Mouse (Mus musculus) adrenal gland, postnatal 14 days (tissue): ENCODE measurements at regions not wholly inside any gene's neighbourhood (a gene's known extent, or its start where the extent isn't known, plus 50 kb on each side); places are given as distances from the start of the nearest gene placed in this dataset.
"Not testable (repeated sequence)": the region's sequence is repeated elsewhere in the genome, so short reads cannot be mapped to it uniquely, and the experiment has no call there.

ENCODE experiments used
- DNase-seq: peaks from one replicate; pipeline ENCODE4 v3.0.0; 2021; ENCODE audit warnings: mixed read lengths

GRCm38 (mm10) chr13:103620958-103621357 is 153.4 kb downstream of the Srek1 start:
- DNase-seq: not testable (repeated sequence)

- DNase-seq: no peak
Measured at GRCm38 (mm10) chr13:103613333-103613725, 161.1 kb downstream of the Srek1 start.

DNA sequence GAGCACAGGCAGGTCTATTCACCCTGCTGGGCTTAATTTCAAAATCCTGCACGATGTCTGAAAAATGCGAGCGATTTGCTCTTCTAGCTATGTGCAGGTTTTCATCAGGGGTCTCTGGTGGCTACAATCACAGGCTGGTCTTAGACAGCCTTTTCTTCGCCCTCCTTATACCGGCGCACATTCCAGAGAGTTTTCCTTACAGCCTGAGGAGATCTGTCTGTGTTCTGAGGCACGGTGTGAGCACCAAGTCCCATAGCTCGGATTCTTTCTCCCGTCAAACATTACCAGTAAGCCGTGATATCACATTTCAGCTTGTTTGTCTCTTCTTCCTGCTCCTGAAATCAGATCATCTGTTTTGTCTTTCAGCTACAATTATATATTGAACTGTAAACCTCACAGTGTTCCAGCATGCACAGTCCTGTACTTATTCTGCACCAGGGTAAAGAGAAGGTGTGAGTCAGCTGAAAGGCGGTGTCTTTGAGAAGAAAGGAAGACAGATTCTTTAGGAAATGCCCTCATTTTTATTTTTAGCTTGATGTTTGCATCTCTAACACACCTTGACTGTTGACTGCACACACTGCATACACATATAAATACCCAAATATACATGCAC is 161.6 kb downstream of the Srek1 start:
- no peak for DNase-seq

DNA sequence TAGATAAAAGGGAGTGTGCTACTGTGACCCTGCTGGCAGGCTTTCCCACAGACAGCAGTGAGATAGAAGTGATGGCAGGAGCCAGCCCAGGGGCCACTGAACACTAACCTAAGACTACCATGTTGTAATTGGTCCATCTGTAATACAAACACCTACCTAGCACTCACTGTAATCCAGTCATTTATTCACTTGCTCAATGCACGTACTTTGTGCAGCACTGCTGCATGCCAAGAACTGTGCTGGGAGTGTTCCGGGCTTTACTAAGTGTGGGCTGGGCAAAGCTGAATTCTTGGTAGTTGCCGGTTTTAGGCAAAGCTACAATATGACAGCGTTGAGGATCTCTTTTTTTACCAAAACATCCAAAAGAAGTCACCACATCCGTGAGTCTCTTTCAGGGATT is 172.1 kb downstream of the Srek1 start:
- no peak for DNase-seq

- DNase-seq: no peak
Measured at GRCm38 (mm10) chr13:103592371-103592770, 182.0 kb downstream of the Srek1 start.

DNA sequence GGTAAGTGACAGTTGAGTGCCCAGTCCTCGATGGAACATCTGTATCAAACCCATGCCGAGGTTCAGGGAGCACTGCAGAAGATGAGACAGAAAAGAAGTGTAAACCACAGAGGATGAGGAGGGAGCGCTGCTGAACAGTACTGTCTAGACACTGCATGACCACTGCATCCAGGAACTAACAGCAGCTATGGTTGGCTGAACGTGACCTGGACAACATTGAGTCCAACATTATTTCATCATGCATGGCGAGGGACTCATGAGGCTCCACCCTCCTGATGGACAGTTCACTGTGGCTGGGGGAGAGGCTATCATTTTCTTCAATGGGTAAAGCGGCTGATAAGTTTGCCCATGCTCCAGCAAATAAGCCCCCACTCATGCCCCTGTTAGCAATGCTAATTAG is 182.5 kb downstream of the Srek1 start:
- no peak for DNase-seq

- not testable (repeated sequence) for DNase-seq
Measured at GRCm38 (mm10) chr13:103591381-103591780, 183.0 kb downstream of the Srek1 start.

DNA sequence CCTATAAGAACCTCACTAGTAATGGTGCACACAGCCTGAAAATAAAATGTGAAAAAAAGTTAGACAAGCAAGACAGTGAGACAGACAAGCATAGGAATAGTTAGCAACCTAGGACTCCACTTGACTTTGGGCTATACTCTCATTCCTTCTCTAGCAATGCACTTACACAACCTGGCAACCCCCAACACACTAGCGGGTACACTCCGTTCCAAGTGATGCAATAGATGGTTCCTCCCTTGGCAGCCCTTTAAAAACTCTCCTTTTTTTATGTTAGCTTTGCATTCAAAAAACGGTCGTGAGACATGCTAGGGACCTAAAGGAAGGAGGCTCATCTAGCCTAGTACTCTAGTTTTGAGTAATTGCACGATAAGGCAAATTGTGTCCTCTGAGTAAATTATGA is 184.8 kb downstream of the Srek1 start:
- peak; percentile 13 for DNase-seq

DNA sequence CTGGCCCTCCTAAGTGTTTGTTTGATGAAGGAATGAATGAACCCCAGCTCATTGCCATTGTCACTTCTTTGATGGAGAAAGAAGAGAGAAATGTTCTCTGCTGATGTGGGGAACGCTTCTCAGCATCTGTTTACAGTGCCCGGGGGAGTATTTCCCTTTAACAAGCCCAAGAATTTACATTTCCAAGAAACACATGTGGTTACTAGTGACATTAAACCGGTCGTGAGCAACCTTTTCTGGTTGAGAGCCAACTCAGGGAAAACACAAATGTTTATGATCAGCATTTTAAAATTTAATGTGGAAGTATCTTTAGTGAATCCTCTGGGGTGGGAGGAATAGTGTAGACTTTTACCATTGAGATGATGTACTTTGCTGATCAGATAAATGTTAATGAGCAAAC is 197.6 kb downstream of the Srek1 start:
- no peak for DNase-seq

GRCm38 (mm10) chr13:103564715-103565114 is 209.7 kb downstream of the Srek1 start:
- no peak for DNase-seq

DNA sequence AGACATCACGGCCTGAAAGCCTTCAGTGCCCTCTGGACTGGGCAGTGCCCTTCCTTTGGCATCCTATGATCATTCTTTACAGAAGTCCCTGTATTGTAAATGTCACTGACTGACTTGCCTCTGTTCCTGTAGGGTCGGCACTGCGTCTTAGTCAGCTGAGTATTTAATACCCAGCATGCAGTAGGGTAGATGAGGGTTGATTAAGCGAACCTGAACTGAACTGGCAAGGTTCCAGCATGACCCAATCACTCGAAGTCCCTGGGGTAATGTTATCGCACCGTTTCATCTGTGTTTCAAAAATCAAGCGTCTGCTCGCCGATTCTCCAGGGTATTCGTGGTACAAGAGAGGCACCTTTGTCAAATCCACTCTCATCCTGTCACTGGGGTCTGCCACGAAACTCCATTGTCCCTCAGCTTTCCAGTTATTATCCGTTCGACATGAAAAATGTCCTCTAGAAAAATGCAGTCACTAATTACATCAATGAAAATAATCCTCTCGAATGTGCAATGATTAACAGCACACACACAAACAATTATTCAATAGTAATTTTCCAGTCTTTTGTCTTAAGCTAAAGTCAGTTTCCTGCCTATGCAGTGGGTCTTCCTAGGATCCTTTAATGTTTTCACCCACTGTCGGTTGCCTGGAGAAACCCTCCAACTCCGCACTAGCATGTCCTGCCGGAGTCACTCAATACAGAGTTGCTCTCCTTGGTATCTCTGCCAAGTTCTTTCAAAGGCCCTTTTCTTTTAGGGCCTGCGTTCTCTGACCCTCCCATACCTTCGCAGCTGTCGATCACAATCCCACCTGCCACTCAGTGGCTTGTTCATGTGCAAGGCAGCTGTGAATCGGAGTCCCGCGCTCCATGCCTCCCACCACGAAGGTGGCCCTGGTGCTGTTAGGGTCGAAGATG is 212.4 kb downstream of the Srek1 start:
- DNase-seq: no peak

- no peak for DNase-seq
Measured at GRCm38 (mm10) chr13:103558915-103559314, 215.5 kb downstream of the Srek1 start.

DNA sequence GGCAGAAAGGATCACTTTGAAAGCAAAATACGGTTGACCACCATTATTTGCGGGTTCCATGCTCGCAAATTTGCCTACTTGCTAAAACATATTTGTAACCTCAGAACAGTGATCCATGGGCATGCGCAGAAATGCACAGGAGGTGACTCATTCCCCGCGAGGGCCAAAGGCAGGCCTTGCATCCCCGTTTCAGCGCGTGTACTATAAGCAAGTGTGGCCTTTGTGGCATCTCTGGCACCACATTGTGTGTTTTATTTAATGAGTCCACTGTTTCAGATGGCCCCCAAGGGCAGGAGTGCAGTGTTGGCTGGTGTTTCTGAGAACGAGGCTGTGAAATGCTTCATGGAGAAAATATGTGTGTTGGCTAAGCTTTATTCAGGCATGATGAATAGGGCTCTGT is 205.3 kb upstream of the Mast4 start:
- DNase-seq: peak; percentile 82

DNA sequence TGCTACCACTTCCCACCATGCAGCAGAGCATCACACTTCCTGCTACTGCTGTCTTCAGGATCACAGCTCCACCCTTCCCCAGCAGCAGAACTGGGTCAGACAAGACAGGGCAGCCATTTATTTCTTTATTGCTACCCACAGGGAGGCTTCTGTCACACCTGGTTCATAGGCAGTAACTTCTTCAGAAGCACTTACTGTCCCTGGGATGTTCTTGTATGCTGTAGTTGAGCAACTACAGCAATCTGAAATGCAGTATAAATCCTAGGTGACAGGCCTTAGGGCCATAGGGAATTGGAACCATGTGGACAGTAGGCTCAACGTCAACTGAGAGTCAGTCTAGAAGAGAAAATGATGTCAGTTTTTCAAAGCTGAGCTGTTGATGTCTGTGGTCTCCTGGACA is 179.5 kb upstream of the Mast4 start:
- no peak for DNase-seq

DNA sequence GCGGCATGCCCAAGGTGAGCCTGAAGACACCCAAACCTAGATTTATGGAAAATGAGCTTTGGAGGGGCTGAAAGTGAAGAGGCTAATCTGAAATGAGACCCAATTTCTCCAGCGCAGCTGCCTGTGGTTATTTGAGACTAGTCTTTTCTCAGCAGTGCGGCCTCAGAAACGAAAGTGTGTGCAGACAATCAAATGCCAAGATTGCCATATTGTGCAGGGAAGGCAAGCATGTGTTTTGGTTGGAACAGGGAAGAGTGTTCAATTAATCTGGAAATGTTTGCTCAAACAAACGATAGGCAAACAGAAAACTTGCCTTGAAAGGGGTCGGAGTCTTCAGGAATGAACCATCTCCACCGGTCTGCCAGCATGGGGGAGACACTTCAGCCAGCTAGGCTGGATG is 178.2 kb upstream of the Mast4 start:
- DNase-seq: no peak

DNA sequence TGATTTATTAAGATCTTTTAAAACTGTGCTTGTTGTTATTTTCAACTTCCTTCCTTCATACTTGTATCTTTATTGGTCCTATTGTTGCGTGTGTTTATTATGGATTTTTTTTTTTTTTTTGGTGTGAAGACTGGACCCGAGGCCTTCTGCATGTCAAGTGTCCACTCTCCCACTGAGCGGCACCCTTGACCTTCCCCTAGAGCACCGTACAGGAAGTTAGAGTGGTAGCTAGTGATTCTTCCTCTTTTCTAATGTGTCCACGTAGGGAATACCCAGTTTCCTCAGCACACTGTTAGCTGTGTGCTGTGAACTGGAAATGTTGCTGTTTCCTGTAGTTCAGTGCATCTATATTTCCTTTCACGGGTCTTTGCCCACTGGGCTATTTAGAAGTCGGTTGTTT is 170.7 kb upstream of the Mast4 start:
- DNase-seq: no peak

GRCm38 (mm10) chr13:103499376-103499775 is 165.1 kb upstream of the Mast4 start:
- peak; percentile 56 for DNase-seq

DNA sequence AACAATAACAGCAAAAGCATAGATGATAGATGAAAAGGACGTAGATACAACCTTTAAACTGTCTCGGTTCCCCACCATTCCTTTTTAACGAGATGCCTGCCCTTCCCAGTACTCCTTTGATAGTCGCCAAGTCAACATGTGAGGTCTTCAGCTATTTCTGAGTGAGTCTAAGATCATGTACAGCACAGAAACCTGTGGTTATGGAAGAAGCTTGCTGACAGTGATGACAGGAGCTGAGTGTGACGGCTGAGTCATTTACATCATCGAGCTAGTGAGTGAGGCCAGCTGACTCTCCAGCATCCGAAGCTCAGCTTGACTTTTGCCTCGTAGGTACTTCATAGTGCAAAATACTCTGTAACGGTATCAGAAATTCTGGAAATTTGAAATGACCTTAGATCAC is 160.1 kb upstream of the Mast4 start:
- DNase-seq: peak; percentile 15

DNA sequence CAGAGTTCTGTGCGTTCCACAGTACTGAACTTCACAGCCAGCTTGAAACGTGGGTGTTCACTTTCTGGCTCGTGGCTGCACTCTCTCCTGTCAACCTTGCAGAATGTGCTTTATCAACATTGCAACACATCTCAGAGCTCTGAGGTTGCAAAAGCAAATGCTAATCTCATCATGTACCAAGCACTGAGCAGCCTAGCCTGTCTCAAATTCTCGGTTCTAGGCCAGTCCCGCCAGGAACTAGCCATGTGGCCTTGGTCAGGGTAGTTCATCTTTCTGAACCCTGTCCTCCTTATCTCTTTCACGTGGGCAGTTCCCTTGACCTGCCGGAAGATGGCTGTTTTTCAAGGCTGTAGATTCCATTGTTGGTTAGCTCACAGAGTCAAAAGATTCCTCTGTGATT is 159.3 kb upstream of the Mast4 start:
- DNase-seq: peak; percentile 82

DNA sequence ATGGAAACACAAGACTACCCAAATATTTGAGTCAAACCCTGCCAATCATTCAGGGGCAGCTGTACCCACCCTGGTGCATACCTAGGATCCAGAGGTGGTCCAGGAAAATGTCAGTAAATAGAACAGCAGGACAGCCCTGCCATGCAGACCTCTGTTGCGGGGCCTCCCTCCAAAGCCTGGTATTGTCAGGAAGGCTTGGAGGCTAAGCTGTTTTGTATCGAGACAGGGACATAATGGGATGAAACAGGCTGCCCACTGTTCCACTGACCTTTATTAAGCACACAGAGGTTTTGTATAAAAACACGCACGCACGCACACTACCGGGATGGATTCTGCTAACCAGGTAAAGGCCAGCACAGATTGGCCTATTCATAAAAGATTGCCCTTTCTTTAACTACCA is 155.8 kb upstream of the Mast4 start:
- no peak for DNase-seq

- DNase-seq: peak; percentile 25
Measured at GRCm38 (mm10) chr13:103484092-103484491, 149.8 kb upstream of the Mast4 start.

GRCm38 (mm10) chr13:103483392-103483791 is 149.1 kb upstream of the Mast4 start:
- DNase-seq: no peak

DNA sequence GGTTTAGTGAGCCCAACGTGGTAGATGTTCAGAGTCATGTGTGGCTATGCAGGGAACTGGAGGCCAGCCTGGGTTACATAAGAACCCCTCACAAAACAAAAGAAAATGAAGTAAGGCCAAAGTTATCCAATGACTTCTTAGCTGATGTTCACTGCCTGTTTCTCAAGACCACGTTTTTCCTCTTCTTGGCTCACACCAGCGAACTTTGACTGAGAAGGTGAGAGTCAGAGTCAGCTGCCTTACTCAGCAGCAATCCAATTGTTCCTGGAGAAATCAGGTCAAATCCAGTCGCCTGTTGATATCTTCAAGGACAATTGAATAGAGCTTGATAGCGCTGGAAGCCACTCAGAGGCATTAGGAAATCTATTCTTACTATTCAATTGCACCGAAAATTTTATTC is 142.0 kb upstream of the Mast4 start:
- peak; percentile 13 for DNase-seq

GRCm38 (mm10) chr13:103472216-103472615 is 137.9 kb upstream of the Mast4 start:
- no peak for DNase-seq
